Mouse (Mus musculus) monocyte, adult 2 months (primary cell): ENCODE measurements around the gene Itga6.

Experiments
- DNase-seq, 2 experiments: peaks; one replicate each; pipeline ENCODE4 v3.0.0; 2022; ENCODE audit warnings: low spot score in 2 of 2, low read depth in 1 of 2

The Itga6 gene

DNA sequence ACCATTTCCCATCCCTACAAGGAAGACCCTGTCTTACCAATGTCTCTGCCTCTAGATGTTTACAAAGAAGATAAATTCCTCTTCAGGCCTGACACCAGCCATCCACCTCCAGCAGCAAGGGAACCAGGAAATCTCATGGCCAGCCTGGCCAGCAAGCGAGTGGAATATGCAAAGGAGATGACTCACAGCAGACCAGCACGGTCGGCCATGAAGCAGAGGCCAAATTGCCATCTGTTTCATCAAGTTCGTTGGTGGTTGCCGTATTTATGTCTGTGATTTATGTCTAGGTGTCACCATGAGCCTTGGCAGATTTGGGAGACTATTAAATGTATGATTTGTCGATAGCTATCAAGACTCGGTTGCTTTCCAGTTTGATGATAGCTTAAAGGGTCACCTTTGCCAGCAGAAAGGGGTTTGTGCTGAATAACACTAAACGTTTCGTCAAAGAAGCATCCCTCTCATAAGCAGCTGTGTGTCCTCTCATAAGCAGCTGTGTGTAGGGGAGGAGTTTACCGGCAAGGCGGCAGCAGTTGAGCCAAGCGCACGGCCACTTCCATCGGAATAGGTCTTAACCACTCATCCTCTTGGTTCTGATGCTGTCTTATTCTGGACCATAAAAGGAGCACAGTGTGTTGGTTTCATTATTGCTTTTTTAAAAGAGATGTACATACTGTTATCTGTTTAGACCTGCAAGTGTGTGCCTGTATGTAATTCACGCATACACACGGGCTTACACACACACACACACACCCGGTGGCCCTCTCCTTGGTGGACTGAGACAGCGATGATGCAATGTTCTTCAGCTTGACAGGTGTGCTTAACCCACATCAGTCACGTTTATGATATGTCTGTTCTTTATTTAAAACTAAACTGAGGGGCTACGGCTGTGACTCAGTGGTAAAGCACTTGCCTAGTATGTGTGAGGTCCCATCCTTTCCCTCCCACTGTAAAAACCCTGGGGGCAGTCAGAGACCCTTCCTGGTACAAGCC is 14.5 kb upstream of the Itga6 start:
- DNase-seq, result no peak

DNA sequence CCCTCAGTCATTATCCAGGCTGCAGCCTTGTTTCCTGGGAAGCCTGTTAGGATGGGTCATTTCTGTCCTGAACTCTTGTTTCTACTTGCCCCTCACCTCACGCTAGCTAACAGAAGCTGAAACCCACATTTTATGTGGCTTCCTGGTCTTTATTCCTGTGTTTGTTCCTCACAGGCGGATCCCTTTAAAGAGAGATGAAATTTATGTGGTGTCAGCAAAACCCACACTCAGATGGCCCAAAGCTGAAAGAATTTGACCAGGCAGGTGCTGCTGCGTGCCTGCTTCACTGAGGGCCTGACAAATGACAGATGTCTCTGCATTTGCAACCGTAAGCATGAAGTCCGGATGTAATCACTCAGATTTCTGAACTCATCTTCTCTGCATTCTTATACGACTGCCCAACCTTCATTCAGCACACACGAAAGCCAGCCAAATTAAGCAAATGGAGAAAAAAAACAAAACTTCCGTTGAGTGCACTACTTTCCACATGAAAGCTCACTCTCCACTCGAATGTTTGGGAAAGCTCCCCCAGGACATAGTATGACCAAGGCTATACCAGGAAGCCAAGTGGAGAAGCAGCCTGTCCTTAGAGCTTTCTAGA is 10.5 kb upstream of the Itga6 start:
- no peak for DNase-seq

DNA sequence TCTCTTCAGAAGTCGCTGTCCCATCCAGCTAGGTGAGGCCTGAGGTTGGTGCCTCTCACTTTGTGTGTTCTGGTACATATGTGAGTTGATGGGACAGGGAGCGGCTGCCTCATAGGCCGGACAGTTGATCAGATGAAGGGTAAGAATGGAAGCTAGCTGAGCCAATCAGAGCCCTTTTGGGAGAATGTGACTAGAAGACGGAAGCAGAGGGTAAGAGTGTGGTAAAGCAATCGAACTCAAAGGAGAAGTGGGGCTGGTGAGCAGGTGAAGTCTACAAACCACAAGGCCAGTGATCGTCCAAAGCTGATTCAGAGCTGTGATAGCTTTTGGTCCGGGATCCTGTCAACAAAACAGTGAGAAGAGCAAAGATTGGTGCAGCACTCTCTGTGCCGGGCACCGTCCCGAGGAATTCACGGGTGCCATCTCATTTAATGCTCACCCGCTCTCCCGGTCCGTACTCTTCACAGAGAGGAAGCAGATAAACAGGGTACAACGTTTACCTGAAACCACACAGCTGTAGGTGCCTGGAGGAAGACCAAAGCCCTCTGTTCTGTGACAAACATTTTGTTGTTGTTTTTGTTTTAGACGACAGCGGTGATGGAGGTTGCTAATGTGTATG is 9.8 kb upstream of the Itga6 start:
- DNase-seq, result no peak

DNA sequence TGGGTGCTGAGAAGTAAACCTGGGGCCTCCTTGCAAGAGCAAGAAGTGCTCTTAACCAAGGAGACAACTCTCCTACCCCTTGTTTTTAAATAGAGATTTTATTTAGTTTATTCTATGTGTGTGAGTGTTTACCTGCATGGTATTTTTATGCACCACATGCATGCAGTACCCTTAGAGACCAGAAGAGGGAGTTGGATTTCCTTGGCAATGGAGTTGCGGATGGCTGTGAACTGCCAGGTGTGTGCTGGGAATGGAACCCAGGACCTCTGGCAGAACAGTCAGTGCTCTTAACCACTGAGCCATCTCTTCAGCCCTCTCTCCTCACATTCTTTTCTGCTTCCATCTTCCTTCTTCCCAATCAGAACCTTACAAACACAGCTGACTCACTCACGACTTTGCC is 9.2 kb upstream of the Itga6 start:
- no peak for DNase-seq

DNA sequence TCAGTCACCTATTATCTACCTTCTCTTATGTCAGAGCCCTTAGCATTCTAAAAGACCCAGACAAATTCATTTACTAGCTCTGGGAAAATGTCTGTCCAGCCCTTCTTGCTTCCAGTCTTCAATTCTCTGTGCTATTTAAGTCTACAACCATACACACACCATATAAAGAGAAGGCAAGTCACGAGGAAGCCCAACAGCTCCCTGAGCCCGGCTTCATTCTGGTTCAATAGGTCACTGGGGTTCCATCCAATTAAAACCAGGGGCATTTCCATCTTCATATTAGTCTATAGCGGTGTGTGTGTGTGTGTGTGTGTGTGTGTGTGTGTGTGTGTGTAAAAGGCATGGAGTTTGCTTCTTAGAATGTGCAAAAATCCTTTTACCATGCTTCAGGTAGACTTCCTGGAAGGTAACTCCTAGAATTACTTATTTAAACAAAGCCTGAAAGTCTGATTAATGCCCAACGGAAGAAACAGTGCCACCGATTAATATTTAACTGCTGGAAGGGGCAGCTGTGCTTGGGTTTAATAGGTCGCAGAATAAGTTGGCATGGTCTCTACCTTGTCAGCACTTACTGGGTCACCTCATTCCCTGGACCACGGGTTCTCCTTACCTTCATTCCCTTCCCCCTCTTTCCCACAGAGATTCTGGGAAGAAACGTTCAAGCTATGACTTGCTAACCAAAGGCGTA is 6.1 kb upstream of the Itga6 start:
- DNase-seq, result no peak

DNA sequence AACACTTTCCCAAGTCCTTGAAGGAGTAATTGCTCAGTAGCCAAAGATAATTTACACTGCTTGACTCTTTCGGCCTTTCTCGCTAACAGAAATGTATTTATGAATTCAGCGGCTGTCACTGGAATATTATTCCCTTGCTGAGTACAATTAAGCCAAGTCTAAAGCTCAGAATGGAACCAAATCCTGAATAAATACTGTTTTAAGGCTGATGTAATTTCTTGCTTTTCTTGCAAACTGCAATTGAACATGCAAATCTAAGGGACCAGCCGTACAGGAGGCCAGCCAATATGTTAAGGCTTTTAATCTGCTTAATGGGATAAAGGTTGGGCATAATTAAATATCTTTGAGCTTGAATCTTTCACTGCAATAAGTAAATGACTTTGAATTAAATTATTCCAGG is 2.9 kb upstream of the Itga6 start:
- DNase-seq, result no peak

DNA sequence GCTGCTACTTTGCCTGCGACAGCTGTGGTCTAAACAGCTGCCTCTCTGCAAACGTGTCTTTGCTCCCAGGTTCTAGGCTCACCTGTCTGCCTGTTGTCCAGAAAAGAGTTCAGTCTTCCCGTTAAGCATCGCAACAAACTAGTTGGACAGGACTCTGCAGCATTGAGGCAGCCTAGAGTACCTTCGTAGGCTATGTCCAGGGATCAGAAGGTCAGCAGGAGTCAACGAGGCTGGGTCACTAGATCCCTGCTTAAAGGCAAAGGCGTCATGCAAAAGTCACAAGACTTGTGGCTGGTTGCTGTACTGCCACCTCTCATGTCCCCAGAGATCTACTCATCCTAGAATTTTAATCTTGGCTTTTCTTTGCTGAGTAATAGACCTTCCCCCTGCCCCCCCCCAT is 2.0 kb upstream of the Itga6 start:
- no peak for DNase-seq

DNA sequence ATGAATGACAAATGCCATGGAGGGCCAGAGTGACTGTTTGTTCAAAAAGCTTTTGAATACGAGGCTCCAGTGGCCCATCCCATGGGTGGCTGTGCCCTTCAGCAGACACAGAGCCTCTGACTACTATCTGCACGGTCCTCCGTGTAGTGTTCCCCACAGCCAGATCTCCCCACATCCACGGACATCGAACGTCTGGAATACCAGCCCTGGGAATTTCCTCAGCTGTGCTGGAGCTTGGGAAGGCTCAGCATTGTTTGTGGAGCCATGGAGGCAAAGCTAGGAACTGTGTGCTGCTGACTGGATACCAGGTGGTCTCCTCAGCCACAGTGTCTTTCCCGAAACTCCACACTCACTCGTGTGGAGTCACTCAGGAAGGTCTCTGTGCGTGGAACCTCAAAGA is 1.1 kb upstream of the Itga6 start:
- no peak for DNase-seq

DNA sequence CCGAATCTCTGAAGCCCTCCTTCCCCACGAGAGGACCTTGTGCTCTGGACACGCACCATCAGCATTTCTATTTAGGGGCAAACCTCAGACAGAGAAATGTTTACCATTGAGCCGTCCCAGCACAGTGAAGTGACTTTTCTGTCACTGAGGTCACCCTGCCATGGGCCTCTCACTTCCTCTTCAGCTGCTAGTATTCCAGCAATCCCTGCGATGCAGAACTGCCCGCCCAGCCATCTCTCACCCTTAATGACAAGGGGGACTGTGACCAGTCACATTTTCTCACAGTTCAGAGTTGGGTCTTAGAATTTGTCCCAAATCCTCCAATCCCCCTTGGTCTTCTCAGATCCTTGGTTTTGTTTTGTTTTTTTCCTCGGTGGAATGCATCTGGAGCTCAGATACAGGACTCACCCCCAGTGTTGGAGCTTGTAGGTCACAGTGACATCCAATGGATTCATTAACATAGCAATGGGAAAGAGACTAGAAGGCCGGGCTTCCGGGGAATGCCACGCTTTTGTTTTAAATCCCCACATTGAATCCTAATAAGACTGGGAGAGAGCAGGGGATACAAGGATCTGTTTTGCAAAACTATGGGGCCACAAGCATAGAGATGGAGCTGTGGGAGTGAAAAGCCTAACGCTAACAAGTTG is 432 bp upstream of the Itga6 start:
- DNase-seq, result no peak

DNA sequence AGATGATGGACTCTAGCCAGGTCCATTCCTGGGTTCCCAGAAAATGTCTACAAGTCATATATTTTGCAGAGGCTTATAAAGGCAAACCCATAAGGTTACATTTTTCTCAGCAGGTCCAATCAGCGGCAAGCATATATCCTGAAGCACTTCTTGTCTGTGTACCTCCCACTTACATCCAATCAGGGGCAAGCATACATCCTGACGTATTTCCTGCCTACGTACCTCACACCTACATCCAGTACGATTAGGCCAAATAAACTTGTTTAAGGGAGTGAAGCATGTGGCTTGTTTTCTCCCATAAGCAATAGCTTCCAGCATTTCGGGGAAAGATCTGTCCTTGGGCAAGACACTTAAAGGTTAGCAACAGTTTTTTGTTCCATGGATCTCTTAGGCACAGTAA is 3.0 kb downstream of the Itga6 start:
- DNase-seq, result no peak

DNA sequence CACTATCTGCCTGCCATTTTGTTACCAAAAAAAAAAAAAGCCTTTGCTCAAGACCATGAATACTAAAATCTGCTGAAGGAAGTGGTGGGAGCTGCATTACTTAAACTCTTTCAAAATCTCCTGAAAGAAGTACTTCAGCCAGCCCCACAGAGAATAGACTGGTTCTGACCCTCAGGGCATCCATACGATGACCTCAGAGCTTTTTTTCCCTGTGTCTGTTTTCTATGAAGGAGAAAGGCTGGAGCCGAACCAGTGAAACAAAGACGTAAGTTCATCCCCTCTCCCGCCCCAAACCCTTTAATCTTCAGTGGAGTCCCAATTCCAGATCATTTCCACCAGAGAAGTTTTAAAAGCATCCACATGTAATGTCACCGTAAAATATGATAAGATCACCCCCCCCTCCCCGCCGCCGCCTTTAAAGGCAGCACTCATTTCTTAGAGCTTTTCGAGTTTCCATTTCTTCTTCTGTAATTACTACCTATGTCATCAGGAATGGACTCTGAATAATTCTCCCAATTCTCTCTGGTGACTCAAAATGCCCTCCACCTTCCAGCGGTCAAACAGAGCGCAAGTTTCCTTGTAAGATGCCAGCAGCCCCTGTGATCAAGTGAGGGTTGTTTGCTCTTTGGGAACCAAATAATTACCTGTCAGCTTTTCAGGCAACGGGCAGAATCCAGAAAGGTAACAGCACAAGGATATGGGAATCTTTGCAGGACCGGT is 4.1 kb downstream of the Itga6 start:
- no peak for DNase-seq

DNA sequence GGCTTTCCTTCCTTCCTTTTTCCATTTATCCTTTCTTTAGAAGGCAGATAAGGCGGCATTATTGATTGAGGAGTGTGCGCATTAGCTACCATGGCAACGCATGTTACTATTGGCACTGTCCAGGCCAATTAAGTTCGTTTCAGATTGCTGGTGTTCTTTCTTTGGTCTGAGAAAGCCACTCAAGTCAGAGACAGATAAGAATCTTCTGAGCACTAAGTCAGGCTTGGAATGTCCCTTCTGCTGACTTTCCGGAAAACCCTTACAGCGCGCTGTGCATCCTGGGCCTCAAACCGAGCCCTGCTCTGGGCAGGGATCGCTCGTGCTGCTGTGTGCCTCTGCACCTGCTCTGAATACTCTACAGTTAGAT is 4.7 kb downstream of the Itga6 start:
- DNase-seq, result no peak

DNA sequence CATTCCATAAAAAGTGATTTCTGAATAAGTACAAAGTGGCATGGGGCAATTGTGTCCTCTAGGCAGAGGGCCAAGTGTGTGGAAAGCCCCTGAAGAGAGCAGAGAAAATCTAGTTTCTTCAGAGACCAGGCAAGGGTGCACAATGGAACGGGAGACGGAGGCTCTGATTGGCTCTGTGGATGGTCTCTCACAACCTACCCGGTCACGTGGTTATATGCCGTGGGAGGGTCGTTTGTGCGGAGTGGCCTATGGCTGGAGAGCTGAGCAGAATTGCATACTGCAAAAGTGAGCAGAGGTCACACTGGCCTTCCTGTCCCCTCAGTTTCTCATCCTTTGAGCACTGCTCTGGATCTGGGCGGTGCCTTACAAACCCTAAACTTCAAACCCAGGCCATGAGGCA is 5.9 kb downstream of the Itga6 start:
- no peak for DNase-seq

DNA sequence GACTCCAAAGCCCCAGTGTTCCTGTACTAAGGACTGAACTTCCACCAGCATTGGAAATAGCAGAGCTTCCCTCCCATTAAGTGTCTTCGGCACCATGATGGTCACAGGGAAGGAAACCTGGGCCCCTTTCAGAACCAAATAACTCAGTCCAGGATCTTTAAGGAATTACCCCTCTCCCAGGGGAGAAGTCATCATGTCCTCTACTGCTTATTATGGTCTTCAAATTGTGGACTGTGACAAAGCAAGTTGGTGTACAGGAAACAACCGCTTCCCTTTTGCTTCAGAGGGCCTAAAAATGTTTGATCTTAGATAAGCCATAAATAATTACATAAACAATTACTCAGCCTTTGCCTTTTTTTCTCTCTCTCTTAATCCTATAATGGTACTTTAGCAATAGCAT is 6.4 kb downstream of the Itga6 start:
- DNase-seq, result no peak

DNA sequence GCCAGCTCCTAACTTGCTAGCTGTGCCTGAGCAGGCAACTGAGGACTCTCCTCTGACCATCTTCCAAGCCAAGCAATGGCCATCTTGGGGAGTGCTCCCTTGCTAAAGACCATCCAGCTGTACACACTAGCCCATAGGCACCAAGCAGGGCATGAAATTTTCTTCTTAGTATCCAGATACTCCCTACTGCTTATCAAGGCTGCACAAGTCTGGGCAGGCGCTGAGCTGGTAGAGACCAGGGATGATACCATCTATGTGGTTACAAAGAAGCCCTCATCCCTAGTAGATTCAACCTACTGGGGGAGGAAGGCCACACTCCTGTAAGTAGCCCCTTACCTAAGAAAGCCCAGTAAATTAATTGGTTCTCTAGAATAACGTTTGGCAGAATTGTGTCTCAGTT is 7.0 kb downstream of the Itga6 start:
- no peak for DNase-seq

DNA sequence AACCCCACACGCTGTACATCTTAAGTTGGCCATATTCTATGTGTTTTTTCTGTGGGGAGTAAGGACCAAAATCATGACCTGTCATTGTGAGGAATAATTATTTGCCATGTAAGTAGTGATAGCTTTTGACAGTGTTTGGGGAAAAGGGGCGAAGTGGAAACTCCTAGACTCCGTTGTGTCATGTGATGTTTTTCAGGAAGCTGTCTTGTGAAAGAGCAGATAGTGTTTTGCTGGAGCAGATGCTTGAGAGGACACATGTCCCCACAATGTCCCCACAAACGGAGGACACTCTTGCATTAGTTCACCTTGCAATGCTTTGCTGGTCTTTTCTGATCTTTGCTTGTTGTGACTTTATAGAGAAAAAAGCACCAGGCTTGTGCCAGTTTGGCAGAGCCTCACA is 7.7 kb downstream of the Itga6 start:
- no peak for DNase-seq

DNA sequence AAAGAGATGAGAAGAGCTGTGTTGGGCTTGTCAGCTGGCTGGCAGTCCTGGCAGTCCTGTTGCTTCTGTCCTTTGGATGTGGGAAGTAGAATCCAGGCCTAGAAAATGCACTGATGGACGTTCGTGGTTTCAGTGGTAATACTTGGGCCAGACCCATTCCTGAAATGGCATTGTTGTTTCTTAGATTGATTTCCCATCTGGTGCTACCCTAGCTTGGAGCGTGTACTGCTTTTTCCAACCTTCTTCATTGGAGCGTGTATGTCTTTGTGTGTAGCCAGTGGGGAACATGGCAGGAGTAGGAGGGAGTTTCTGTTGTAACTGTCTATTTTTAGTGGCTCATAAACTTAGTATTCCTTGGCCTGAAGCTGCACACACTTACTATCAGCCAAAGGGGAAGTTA is 10.3 kb downstream of the Itga6 start:
- no peak for DNase-seq

DNA sequence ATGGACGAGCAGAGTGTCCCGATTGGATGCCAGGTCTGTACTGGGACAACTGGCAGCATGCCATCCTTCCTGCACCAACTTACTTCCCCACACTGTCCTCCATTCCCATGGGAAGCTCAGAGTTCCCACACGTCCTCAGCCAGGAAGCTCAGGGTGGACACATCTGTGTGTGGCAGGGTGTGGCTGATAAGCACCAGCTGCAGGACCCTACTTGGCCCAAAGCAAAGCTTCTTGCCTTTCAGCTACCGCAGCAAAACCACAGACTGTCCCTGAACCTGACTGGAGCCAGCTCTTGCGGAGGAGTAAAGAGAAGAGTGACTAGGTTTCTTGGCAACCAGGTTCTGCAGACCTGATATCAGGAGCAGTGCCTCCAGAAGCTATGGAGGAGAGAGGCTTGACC is 11.7 kb downstream of the Itga6 start:
- no peak for DNase-seq

DNA sequence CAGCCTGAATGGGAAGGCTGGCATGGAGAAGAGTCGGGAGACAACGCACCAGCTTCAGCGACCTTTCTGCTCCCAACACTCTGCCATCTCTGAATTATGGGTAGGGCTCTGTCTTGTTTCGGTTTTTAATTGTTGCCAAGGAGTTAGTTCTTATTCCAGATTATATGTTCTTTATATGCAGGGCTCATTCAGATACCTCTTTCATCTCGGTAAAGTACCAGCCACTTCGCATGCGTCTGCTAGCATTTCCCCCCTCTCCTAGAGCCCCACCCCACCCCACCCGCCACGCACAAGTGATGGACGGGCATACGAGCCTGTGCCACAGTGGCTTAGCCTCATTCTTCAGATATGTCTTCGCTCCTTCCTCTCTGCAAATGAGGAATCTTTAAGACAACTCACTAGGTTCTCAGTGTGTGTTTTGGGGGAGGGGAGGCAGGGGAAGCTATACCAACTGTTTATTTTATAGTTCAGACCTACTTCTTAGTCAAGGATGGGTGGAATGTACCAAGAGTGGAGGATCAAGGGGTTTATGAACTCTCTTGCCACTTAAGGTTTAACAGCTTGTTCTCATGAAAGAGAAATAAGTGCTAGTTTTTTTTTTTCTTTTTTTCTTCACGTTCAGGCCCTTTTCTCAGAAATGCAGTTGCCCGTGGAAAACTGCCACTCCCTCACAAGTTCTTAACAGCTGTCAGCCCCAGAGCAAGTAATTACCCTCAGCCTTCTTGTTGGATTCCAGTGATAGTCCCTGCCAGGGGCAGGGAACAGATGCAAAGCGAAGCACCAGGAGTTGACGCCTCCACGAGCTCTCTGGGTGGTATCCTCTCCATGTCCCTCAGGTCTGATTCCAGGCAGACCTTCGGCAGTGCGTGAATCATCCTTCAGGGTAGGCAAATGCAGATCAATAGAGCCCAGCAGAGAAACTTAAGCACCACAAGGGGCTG is 13.4 kb downstream of the Itga6 start:
- DNase-seq, result no peak

DNA sequence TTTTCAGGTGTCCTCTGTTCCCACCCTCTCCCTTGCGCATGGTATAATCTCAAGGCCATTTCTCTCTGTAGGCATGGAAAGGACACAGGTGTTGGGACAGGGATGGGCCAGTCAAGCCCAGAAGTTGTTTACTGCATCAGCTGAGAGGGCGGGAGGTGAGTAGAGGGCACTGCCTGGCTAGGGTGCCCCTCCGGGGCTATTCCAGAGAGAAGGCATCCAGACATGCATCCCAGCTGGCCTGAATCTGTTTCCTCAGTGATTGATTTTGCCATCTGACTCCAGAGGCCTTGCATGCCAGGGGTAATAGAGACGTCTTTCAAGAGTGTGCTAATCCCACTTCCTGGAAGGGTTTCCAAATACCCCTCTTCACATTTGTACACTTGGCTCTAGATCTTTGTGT is 14.7 kb downstream of the Itga6 start:
- DNase-seq, result no peak
